In genomic region chr7:27507711-27508647, GRCm38 (mm10) we compare ENCODE assay signal across 8 mouse cellular contexts. TPM values are rescaled to one million over a fixed set of nuclear protein-coding genes. Genes with fewer than 3 reads are reported as not detected.
A peak's percentile ranks its signal among the peaks of the same experiment; 100 is the strongest.
DNase-seq lines count a peak whose midpoint lies in the region; ATAC-seq lines count a peak whose summit lies in the region.

No protein-coding gene starts in this region.

- H3K27ac ChIP-seq in brown adipose tissue, adult 24 weeks (replicated peaks; ENCODE audit: low read depth, low read length): peak overlapping the region; percentile 90
- H3K27ac ChIP-seq in heart, embryonic 13.5 days (replicated peaks): peak overlapping the region; percentile 97
- H3K27ac ChIP-seq in liver, embryonic 12.5 days: peak overlapping the region; percentile 100
- H3K27ac ChIP-seq in stomach, embryonic 15.5 days: peak overlapping the region; percentile 100

- H3K4me2 ChIP-seq in heart, embryonic 13.5 days: peak overlapping the region; percentile 67
- H3K4me2 ChIP-seq in liver, embryonic 12.5 days: peak overlapping the region; percentile 89
- peak overlapping the region; percentile 68 for H3K4me2 ChIP-seq in stomach, embryonic 15.5 days

- peak; percentile 98 for DNase-seq in CD4-positive, CD25-positive, alpha-beta regulatory T cell, adult 2 months (ENCODE audit: low read depth, low spot score)
- DNase-seq in fat pad, adult 2 months (ENCODE audit: extremely low read depth, low read depth, low spot score): peak; percentile 75
- peak; percentile 99 for DNase-seq in kidney, postnatal 10 days
- DNase-seq in natural killer cell, adult 2 months (ENCODE audit: low spot score in 2 of 2): peak; percentile 100

- peaks cover 5% of the 10 kb centered on the region for H3K4me1 ChIP-seq in brown adipose tissue, adult 24 weeks (ENCODE audit: control insufficient read depth, insufficient read depth, insufficient read length, low read length)
- H3K4me1 ChIP-seq in heart, embryonic 13.5 days: peaks cover 21% of the 10 kb centered on the region
- peaks cover 29% of the 10 kb centered on the region for H3K4me1 ChIP-seq in liver, embryonic 12.5 days
- H3K4me1 ChIP-seq in stomach, embryonic 15.5 days: peaks cover 13% of the 10 kb centered on the region

- H3K27me3 ChIP-seq in heart, embryonic 13.5 days (replicated peaks): no peaks in the 10 kb centered on the region
- H3K27me3 ChIP-seq in liver, embryonic 12.5 days (replicated peaks): no peaks in the 10 kb centered on the region
- no peaks in the 10 kb centered on the region for H3K27me3 ChIP-seq in stomach, embryonic 15.5 days (replicated peaks)

- H3K4me3 ChIP-seq in brown adipose tissue, adult 24 weeks (ENCODE audit: insufficient read depth, low read depth, low read length): peak overlapping the region; percentile 84
- peak overlapping the region; percentile 60 for H3K4me3 ChIP-seq in heart, embryonic 13.5 days
- H3K4me3 ChIP-seq in liver, embryonic 12.5 days: peak overlapping the region; percentile 69
- peak overlapping the region; percentile 58 for H3K4me3 ChIP-seq in stomach, embryonic 15.5 days (replicated peaks)

- under 1% methylated on average over 53 of the region's 54 CpGs for WGBS in heart, embryonic 13.5 days
- under 1% methylated on average over 54 of the region's 54 CpGs for WGBS in liver, embryonic 12.5 days (ENCODE audit: insufficient replicate concordance)
- under 1% methylated on average over 51 of the region's 54 CpGs for WGBS in stomach, embryonic 15.5 days

- no peaks in the 10 kb centered on the region for H3K9me3 ChIP-seq in heart, embryonic 13.5 days
- H3K9me3 ChIP-seq in liver, embryonic 12.5 days (replicated peaks): no peaks in the 10 kb centered on the region
- no peaks in the 10 kb centered on the region for H3K9me3 ChIP-seq in stomach, embryonic 15.5 days

- ATAC-seq in heart, embryonic 13.5 days (ENCODE audit: extremely low read depth, insufficient number of reproducible peaks, low FRiP score, low TSS enrichment): peak; percentile 93
- peak; percentile 94 for ATAC-seq in liver, embryonic 12.5 days
- peak; percentile 95 for ATAC-seq in stomach, embryonic 15.5 days (ENCODE audit: insufficient read depth, low FRiP score, low read depth)

- H3K36me3 ChIP-seq in heart, embryonic 13.5 days: no peaks in the 10 kb centered on the region
- no peaks in the 10 kb centered on the region for H3K36me3 ChIP-seq in liver, embryonic 12.5 days
- H3K36me3 ChIP-seq in stomach, embryonic 15.5 days: no peaks in the 10 kb centered on the region

- H3K9ac ChIP-seq in heart, embryonic 13.5 days: peak overlapping the region; percentile 81
- peak overlapping the region; percentile 77 for H3K9ac ChIP-seq in liver, embryonic 12.5 days
- peak overlapping the region; percentile 72 for H3K9ac ChIP-seq in stomach, embryonic 15.5 days

RNA-seq across cellular contexts. Expression of gene Prx, which starts 8.9 kb away (rescaled TPM):
- 0.32 and 0.50 TPM in 2 replicates for polyA plus RNA-seq in brown adipose tissue, adult 24 weeks (2012; ENCODE audit: insufficient read depth, insufficient read length, missing spikeins)
- 2.0 and 2.1 TPM in 2 replicates for polyA plus RNA-seq in heart, embryonic 13.5 days (2015; fragmentation: Nextera tagmentation; extraction: Ambion mirVana)
- 0.91 and 1.2 TPM in 2 replicates for polyA plus RNA-seq in liver, embryonic 12.5 days (2016; fragmentation: Nextera tagmentation; extraction: Ambion mirVana)
- 3.1 and 3.5 TPM in 2 replicates for polyA plus RNA-seq in stomach, embryonic 15.5 days (2015; fragmentation: Nextera tagmentation; extraction: Ambion mirVana)

RNA-seq across cellular contexts. Expression of gene Hipk4, which starts 15.1 kb away (rescaled TPM):
- not detected in 2 replicates for polyA plus RNA-seq in brown adipose tissue, adult 24 weeks (2012; ENCODE audit: insufficient read depth, insufficient read length, missing spikeins)
- polyA plus RNA-seq in heart, embryonic 13.5 days (2015; fragmentation: Nextera tagmentation; extraction: Ambion mirVana): 0.20 and 0.36 TPM in 2 replicates
- polyA plus RNA-seq in liver, embryonic 12.5 days (2016; fragmentation: Nextera tagmentation; extraction: Ambion mirVana): 0.17 and 0.23 TPM in 2 replicates
- polyA plus RNA-seq in stomach, embryonic 15.5 days (2015; fragmentation: Nextera tagmentation; extraction: Ambion mirVana): 0.67 and 0.86 TPM in 2 replicates

RNA-seq across cellular contexts. Expression of gene Sertad1, which starts 21.3 kb away (rescaled TPM):
- 10.1 and 13.6 TPM in 2 replicates for polyA plus RNA-seq in brown adipose tissue, adult 24 weeks (2012; ENCODE audit: insufficient read depth, insufficient read length, missing spikeins)
- polyA plus RNA-seq in heart, embryonic 13.5 days (2015; fragmentation: Nextera tagmentation; extraction: Ambion mirVana): 32.3 and 37.1 TPM in 2 replicates
- 19.5 and 20.9 TPM in 2 replicates for polyA plus RNA-seq in liver, embryonic 12.5 days (2016; fragmentation: Nextera tagmentation; extraction: Ambion mirVana)
- polyA plus RNA-seq in stomach, embryonic 15.5 days (2015; fragmentation: Nextera tagmentation; extraction: Ambion mirVana): 35.3 and 36.7 TPM in 2 replicates

RNA-seq across cellular contexts. Expression of gene Sertad3, which starts 34.4 kb away (rescaled TPM):
- 4.2 and 8.3 TPM in 2 replicates for polyA plus RNA-seq in brown adipose tissue, adult 24 weeks (2012; ENCODE audit: insufficient read depth, insufficient read length, missing spikeins)
- polyA plus RNA-seq in heart, embryonic 13.5 days (2015; fragmentation: Nextera tagmentation; extraction: Ambion mirVana): 21.1 and 23.2 TPM in 2 replicates
- 24.6 and 26.3 TPM in 2 replicates for polyA plus RNA-seq in liver, embryonic 12.5 days (2016; fragmentation: Nextera tagmentation; extraction: Ambion mirVana)
- 29.3 and 35.1 TPM in 2 replicates for polyA plus RNA-seq in stomach, embryonic 15.5 days (2015; fragmentation: Nextera tagmentation; extraction: Ambion mirVana)

RNA-seq across cellular contexts. Expression of gene Pld3, which starts 45.0 kb away (rescaled TPM):
- polyA plus RNA-seq in brown adipose tissue, adult 24 weeks (2012; ENCODE audit: insufficient read depth, insufficient read length, missing spikeins): 23.5 and 27.8 TPM in 2 replicates
- polyA plus RNA-seq in heart, embryonic 13.5 days (2015; fragmentation: Nextera tagmentation; extraction: Ambion mirVana): 62.5 and 65.9 TPM in 2 replicates
- 46.6 and 49.1 TPM in 2 replicates for polyA plus RNA-seq in liver, embryonic 12.5 days (2016; fragmentation: Nextera tagmentation; extraction: Ambion mirVana)
- 77.5 and 81.0 TPM in 2 replicates for polyA plus RNA-seq in stomach, embryonic 15.5 days (2015; fragmentation: Nextera tagmentation; extraction: Ambion mirVana)

Comparison
In these comparisons a context has a peak if more than half of its experiments do, and no peak if none do; other contexts are left out.
1. Peak in every context shown above with its lines: DNase-seq, ATAC-seq, H3K4me3 ChIP-seq and H3K27ac ChIP-seq.